Mouse (Mus musculus) neural tube, embryonic 15.5 days (tissue): ENCODE measurements at regions not wholly inside any gene's neighbourhood (a gene's known extent, or its start where the extent isn't known, plus 50 kb on each side); places are given as distances from the start of the nearest gene placed in this dataset.
A peak's percentile ranks its signal among the peaks of the same experiment; 100 is the strongest.

Experiments
- ATAC-seq: fragments of 200-750 bp; cut with Nextera tagmentation; 2 replicates; pipeline ENCODE4 v1.8.0; 2017; ENCODE audit warnings: mild to moderate bottlenecking, moderate TSS enrichment, moderate library complexity; ENCODE audit not compliant: low FRiP score
- H3K27ac ChIP-seq: fragments of 300-500 bp; sonication (generic); replicated peaks from 2 replicates; pipeline ENCODE4 v1.5.1; 2015; ENCODE audit warnings: mild to moderate bottlenecking, inconsistent platforms
- H3K27me3 ChIP-seq: fragments of 300-500 bp; sonication (generic); replicated peaks from 2 replicates; pipeline ENCODE4 v1.6.1; 2015; ENCODE audit warnings: inconsistent platforms
- H3K36me3 ChIP-seq: fragments of 300-500 bp; sonication (generic); 2 replicates; pipeline ENCODE4 v1.6.1; 2015; ENCODE audit warnings: inconsistent platforms
- H3K4me1 ChIP-seq: fragments of 300-500 bp; sonication (generic); 2 replicates; pipeline ENCODE4 v1.6.1; 2015; ENCODE audit warnings: inconsistent platforms
- H3K4me2 ChIP-seq: fragments of 300-500 bp; sonication (generic); 2 replicates; pipeline ENCODE4 v1.6.1; 2015; ENCODE audit warnings: inconsistent platforms, mild to moderate bottlenecking, moderate library complexity
- H3K4me3 ChIP-seq: fragments of 300-500 bp; sonication (generic); replicated peaks from 2 replicates; pipeline ENCODE4 v1.5.1; 2015; ENCODE audit warnings: mild to moderate bottlenecking, inconsistent platforms
- H3K9ac ChIP-seq: fragments of 300-500 bp; sonication (generic); replicated peaks from 2 replicates; pipeline ENCODE4 v1.6.1; 2015; ENCODE audit warnings: mild to moderate bottlenecking, inconsistent platforms
- H3K9me3 ChIP-seq: fragments of 300-500 bp; sonication (generic); replicated peaks from 2 replicates; pipeline ENCODE4 v1.6.1; 2016; ENCODE audit warnings: inconsistent platforms
- WGBS: fragments of 180-500 bp; shearing (Covaris S2); methylation state at CpG from one replicate; pipeline ENCODE4 v1.1.7; 2015; ENCODE audit warnings: mixed read lengths; 5-methylcytosine and 5-hydroxymethylcytosine counted together

- ATAC-seq: no peak
- H3K4me2 ChIP-seq: no peak overlapping the region
- H3K4me3 ChIP-seq: no peak overlapping the region
- H3K36me3 ChIP-seq: no peaks in the 10 kb centered on the region
- peaks cover 27% of the 10 kb centered on the region for H3K4me1 ChIP-seq
- no peaks in the 10 kb centered on the region for H3K27me3 ChIP-seq
- no peak overlapping the region for H3K9ac ChIP-seq
- H3K27ac ChIP-seq: peak overlapping the region; percentile 76; the same call in 1 of the 2 replicates
- H3K9me3 ChIP-seq: no peaks in the 10 kb centered on the region
These were observed 786.9 kb downstream of the Tmem114 start for GRCm38 (mm10) chr16:7637993-7638392.

GRCm38 (mm10) chr16:7637121-7637700 is 787.7 kb downstream of the Tmem114 start:
- 24% methylated on average over 5 of the region's 5 CpGs for WGBS
- Histone ChIP-seq H3K9ac (no peak overlapping the region), H3K36me3 (no peaks in the 10 kb centered on the region), H3K4me2 (no peak overlapping the region), H3K4me1 (peaks cover 27% of the 10 kb centered on the region), H3K27me3 (no peaks in the 10 kb centered on the region), H3K9me3 (no peaks in the 10 kb centered on the region), H3K27ac (peak overlapping the region; percentile 56; the same call in 1 of the 2 replicates), H3K4me3 (no peak overlapping the region)
- ATAC-seq: no peak

- peaks cover 27% of the 10 kb centered on the region for H3K4me1 ChIP-seq
- WGBS: 55% methylated on average over 5 of the region's 5 CpGs
- H3K4me3 ChIP-seq: no peak overlapping the region
- no peaks in the 10 kb centered on the region for H3K36me3 ChIP-seq
- ATAC-seq: no peak
- no peaks in the 10 kb centered on the region for H3K27me3 ChIP-seq
- no peak overlapping the region for H3K4me2 ChIP-seq
- no peak overlapping the region for H3K9ac ChIP-seq
- H3K27ac ChIP-seq: no peak overlapping the region
- no peaks in the 10 kb centered on the region for H3K9me3 ChIP-seq
These were observed 788.6 kb downstream of the Tmem114 start for GRCm38 (mm10) chr16:7636326-7636725.

GRCm38 (mm10) chr16:7632474-7632873 is 792.5 kb downstream of the Tmem114 start:
- peaks cover 7% of the 10 kb centered on the region for H3K4me1 ChIP-seq
- no peaks in the 10 kb centered on the region for H3K27me3 ChIP-seq
- no peak overlapping the region for H3K4me3 ChIP-seq
- no peak for ATAC-seq
- H3K4me2 ChIP-seq: no peak overlapping the region
- H3K9me3 ChIP-seq: no peaks in the 10 kb centered on the region
- H3K9ac ChIP-seq: no peak overlapping the region
- H3K36me3 ChIP-seq: no peaks in the 10 kb centered on the region
- 18% methylated on average over 5 of the region's 5 CpGs for WGBS
- no peak overlapping the region for H3K27ac ChIP-seq

- Histone ChIP-seq H3K9me3 (no peaks in the 10 kb centered on the region), H3K27me3 (no peaks in the 10 kb centered on the region), H3K36me3 (no peaks in the 10 kb centered on the region), H3K4me3 (no peak overlapping the region), H3K4me1 (no peaks in the 10 kb centered on the region), H3K9ac (no peak overlapping the region), H3K27ac (no peak overlapping the region), H3K4me2 (no peak overlapping the region)
- no peak for ATAC-seq
- 85% methylated on average over 8 of the region's 8 CpGs for WGBS
These were observed 796.6 kb downstream of the Tmem114 start for GRCm38 (mm10) chr16:7628351-7628750.

- Histone ChIP-seq H3K9ac (no peak overlapping the region), H3K27ac (no peak overlapping the region), H3K27me3 (no peaks in the 10 kb centered on the region), H3K4me2 (no peak overlapping the region), H3K4me3 (no peak overlapping the region), H3K9me3 (no peaks in the 10 kb centered on the region), H3K4me1 (no peaks in the 10 kb centered on the region), H3K36me3 (no peaks in the 10 kb centered on the region)
- ATAC-seq: no peak
- 74% methylated on average over 2 of the region's 2 CpGs for WGBS
These were observed 818.3 kb downstream of the Tmem114 start for GRCm38 (mm10) chr16:7606602-7607001.

- no peaks in the 10 kb centered on the region for H3K27me3 ChIP-seq
- no peak overlapping the region for H3K9ac ChIP-seq
- no peak overlapping the region for H3K4me2 ChIP-seq
- no peaks in the 10 kb centered on the region for H3K4me1 ChIP-seq
- H3K9me3 ChIP-seq: no peaks in the 10 kb centered on the region
- 20% methylated on average over 1 of the region's 1 CpGs for WGBS
- no peak overlapping the region for H3K4me3 ChIP-seq
- no peaks in the 10 kb centered on the region for H3K36me3 ChIP-seq
- H3K27ac ChIP-seq: no peak overlapping the region
- no peak for ATAC-seq
These were observed 822.5 kb downstream of the Tmem114 start for GRCm38 (mm10) chr16:7602428-7602827.

- H3K27me3 ChIP-seq: no peaks in the 10 kb centered on the region
- 17% methylated on average over 3 of the region's 3 CpGs for WGBS
- H3K4me2 ChIP-seq: no peak overlapping the region
- peak overlapping the region; percentile 42; the same call in 1 of the 2 replicates for H3K27ac ChIP-seq
- H3K9me3 ChIP-seq: no peaks in the 10 kb centered on the region
- H3K9ac ChIP-seq: no peak overlapping the region
- peaks cover 13% of the 10 kb centered on the region for H3K4me1 ChIP-seq
- ATAC-seq: no peak
- H3K36me3 ChIP-seq: no peaks in the 10 kb centered on the region
- no peak overlapping the region for H3K4me3 ChIP-seq
These were observed 850.1 kb downstream of the Tmem114 start for GRCm38 (mm10) chr16:7574879-7575278.

GRCm38 (mm10) chr16:7560841-7561240 is 864.1 kb downstream of the Tmem114 start:
- Histone ChIP-seq H3K9ac (no peak overlapping the region), H3K27ac (no peak overlapping the region), H3K36me3 (no peaks in the 10 kb centered on the region), H3K9me3 (no peaks in the 10 kb centered on the region), H3K27me3 (no peaks in the 10 kb centered on the region), H3K4me2 (no peak overlapping the region), H3K4me3 (no peak overlapping the region), H3K4me1 (no peaks in the 10 kb centered on the region)
- 64% methylated on average over 2 of the region's 2 CpGs for WGBS
- no peak for ATAC-seq

- Histone ChIP-seq H3K27me3 (no peaks in the 10 kb centered on the region), H3K9me3 (no peaks in the 10 kb centered on the region), H3K4me1 (peaks cover 8% of the 10 kb centered on the region), H3K36me3 (no peaks in the 10 kb centered on the region), H3K27ac (no peak overlapping the region), H3K9ac (no peak overlapping the region), H3K4me2 (no peak overlapping the region), H3K4me3 (no peak overlapping the region)
- WGBS: 94% methylated on average over 1 of the region's 1 CpGs
- ATAC-seq: no peak
These were observed 865.8 kb downstream of the Tmem114 start for GRCm38 (mm10) chr16:7559177-7559576.

- Histone ChIP-seq H3K4me1 (peaks cover 13% of the 10 kb centered on the region), H3K9me3 (no peaks in the 10 kb centered on the region), H3K36me3 (no peaks in the 10 kb centered on the region), H3K27ac (no peak overlapping the region), H3K9ac (no peak overlapping the region), H3K4me2 (no peak overlapping the region), H3K27me3 (no peaks in the 10 kb centered on the region), H3K4me3 (no peak overlapping the region)
- 93% methylated on average over 1 of the region's 1 CpGs for WGBS
- no peak for ATAC-seq
These were observed 866.3 kb downstream of the Tmem114 start for GRCm38 (mm10) chr16:7558637-7559036.

- Histone ChIP-seq H3K27me3 (no peaks in the 10 kb centered on the region), H3K4me2 (no peak overlapping the region), H3K9ac (no peak overlapping the region), H3K4me3 (no peak overlapping the region), H3K9me3 (no peaks in the 10 kb centered on the region), H3K36me3 (no peaks in the 10 kb centered on the region), H3K27ac (peak overlapping the region; percentile 33; the same call in 1 of the 2 replicates), H3K4me1 (peaks cover 15% of the 10 kb centered on the region)
- no peak for ATAC-seq
- WGBS: 88% methylated on average over 9 of the region's 9 CpGs
These were observed 869.0 kb downstream of the Tmem114 start for GRCm38 (mm10) chr16:7555911-7556310.

- Histone ChIP-seq H3K4me1 (peaks cover 12% of the 10 kb centered on the region), H3K9ac (no peak overlapping the region), H3K27me3 (no peaks in the 10 kb centered on the region), H3K36me3 (no peaks in the 10 kb centered on the region), H3K4me3 (no peak overlapping the region), H3K9me3 (no peaks in the 10 kb centered on the region), H3K27ac (no peak overlapping the region), H3K4me2 (no peak overlapping the region)
- no peak for ATAC-seq
- WGBS: 52% methylated on average over 1 of the region's 1 CpGs
These were observed 875.4 kb downstream of the Tmem114 start for GRCm38 (mm10) chr16:7549568-7549967.
